Mouse (Mus musculus): Measurements from ENCODE around the gene Chl1.

DNA sequence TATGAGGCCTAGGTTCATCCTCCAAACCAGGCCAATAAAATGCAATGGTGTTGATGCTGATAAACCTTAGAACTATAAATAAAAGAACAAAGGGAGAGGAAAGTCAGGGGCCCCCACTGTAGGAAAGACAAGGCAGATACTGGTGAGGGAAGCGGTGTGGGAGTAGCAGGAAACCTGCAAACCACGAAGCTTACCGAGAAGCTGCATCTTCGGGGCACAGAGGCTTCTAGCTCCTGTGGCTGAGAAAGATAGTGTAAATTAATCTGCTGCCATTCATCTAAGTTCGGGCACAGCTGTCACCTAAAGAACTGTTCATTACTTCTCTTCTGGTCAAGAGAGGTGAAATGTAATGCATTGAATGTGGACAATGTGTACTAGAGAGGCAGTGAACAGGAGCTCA lies 37.1 kb upstream of the Chl1 start:
- TF ChIP-seq CTCF (IDR thresholded peaks at IDR 0.05; ENCODE audit: low read depth, low read length) (no peak), POLR2A (IDR thresholded peaks at IDR 0.05; ENCODE audit: borderline replicate concordance, low read depth, low read length) (no peak)
